Mouse (Mus musculus): Measurements from ENCODE around the gene Eno3. TPM values are rescaled to one million over a fixed set of nuclear protein-coding genes. Genes with fewer than 3 reads are reported as not detected.

Gene Eno3
- polyA plus RNA-seq, 1 experiment from 2014 or later, result 37.9 TPM

DNA sequence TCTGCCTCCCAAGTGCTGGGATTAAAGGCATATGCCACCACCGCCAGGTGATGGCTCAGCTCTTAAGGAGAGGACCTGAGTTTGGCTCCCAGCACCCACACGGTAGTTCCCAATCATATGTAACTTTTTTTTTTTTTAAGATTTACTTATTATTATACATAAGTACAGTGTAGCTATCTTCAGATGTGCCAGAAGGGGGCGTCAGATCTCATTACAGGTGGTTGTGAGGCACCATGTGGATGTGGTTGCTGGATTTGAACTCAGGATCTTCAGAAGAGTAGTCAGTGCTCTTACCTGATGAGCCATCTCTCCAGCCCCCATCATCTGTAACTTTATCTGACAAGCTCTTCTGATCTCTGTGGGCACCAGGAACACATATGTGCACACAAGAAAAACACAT lies 40.4 kb downstream of the Eno3 start:
- no peak overlapping the region for H3K4me2 ChIP-seq (ENCODE audit: low read depth, low read length)
- no peak overlapping the region for H3K9ac ChIP-seq (ENCODE audit: low read length)
- no peak for ATAC-seq (ENCODE audit: low read depth)

DNA sequence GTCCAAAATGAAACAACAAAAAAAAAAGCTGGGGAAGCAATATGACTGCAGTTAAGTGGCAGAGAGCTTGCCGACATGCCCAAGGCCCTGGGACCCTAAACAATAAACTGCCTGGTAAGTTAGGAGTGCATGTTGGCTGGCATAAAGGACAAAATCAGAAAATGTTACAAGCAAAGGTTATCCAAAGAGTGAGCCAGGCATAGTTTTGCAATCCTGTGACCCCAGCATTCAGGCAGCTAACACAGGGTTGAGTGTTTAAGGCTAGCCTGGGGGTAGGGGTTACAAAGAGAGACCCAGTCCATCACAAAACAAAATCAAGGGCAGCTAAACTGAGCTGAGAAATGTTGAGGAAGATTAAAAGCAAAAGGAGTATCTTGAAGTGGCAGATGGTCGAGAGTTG lies 42.0 kb downstream of the Eno3 start:
- H3K4me1 ChIP-seq (replicated peaks; ENCODE audit: control insufficient read depth, insufficient read depth, low read length), result peaks cover 22% of the 10 kb centered on the region
- peaks cover 6% of the 10 kb centered on the region; the same call in 1 of the 2 replicates for H3K36me3 ChIP-seq (ENCODE audit: control insufficient read depth, insufficient read depth, low read length)
- H3K27me3 ChIP-seq (ENCODE audit: control insufficient read depth, insufficient read depth, low read depth, low read length), result no peaks in the 10 kb centered on the region
- 78% methylated on average over 2 of the region's 2 CpGs for WGBS
- no peak overlapping the region for H3K4me3 ChIP-seq (ENCODE audit: low read length)
- H3K9me3 ChIP-seq (ENCODE audit: control insufficient read depth, low read length), result no peaks in the 10 kb centered on the region
- no peak for ATAC-seq (ENCODE audit: low read depth)
- H3K9ac ChIP-seq (ENCODE audit: low read length), result no peak overlapping the region
- H3K4me2 ChIP-seq (ENCODE audit: low read depth, low read length), result no peak overlapping the region
- no peak overlapping the region for H3K27ac ChIP-seq (ENCODE audit: low read length)

More for the DNA sequence above, 40.4 kb downstream of the Eno3 start:
- H3K36me3 ChIP-seq (ENCODE audit: control insufficient read depth, insufficient read depth, low read length), result no peaks in the 10 kb centered on the region
- no peak overlapping the region for H3K27ac ChIP-seq (ENCODE audit: low read length)
- H3K9me3 ChIP-seq (ENCODE audit: control insufficient read depth, low read length), result no peaks in the 10 kb centered on the region
- peaks cover 15% of the 10 kb centered on the region for H3K4me1 ChIP-seq (replicated peaks; ENCODE audit: control insufficient read depth, insufficient read depth, low read length)
- WGBS, result 68% methylated on average over 3 of the region's 3 CpGs
- no peak overlapping the region for H3K4me3 ChIP-seq (ENCODE audit: low read length)
- no peaks in the 10 kb centered on the region for H3K27me3 ChIP-seq (ENCODE audit: control insufficient read depth, insufficient read depth, low read depth, low read length)

DNA sequence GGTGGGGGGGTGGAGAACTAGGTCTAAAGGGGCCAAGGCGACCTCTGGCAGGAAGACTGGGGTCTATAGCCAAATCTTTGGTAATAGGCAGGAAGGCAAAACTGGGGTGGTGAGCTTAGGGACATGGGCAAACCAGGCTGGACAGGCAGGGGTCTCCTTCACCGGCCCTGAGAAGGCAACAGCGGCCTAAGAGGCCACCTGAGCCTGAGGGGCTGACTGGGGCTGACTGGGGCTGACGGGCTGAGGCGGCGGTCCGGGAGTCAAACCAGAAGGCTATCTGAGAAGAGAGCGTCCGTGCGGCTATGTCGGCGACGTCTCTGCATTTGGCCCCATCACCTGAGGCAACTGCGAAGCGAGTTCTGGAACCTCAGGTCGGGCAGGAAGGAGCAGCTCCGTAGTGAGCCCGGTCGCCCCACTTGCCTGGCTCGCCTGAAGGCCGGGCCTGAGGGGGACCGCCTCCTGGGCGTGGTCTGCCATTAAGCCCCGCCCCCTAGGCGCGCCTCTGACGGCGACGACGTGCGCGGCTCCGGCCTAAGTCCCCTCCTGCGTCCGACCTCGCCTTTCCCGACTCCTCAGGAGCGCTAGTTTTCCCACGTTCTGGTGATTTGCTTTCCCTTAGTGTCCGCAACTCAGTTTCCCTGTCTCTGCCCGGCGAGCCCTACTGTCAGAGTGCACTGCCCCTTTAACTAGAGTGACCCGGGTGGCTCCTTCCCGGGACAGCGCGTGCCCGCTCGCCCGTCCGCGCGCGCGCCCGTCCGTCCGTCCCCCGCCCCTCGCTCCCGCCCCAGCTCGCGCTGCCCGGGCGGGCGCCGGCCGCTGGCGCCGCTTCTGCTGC lies 42.9 kb downstream of the Eno3 start, which contains the start of the genes Inca1 and Kif1c:
Gene Inca1 (minus strand): TSS at position 434 of the 835 bp plus-strand sequence.
Gene Kif1c (plus strand): TSS at position 827 of the 835 bp plus-strand sequence.
- under 1% methylated on average over 69 of the region's 69 CpGs for WGBS
- peak; percentile 96 for ATAC-seq (ENCODE audit: low read depth)
- peak within 1 kb of the TSS; percentile 94 for H3K4me3 ChIP-seq (ENCODE audit: low read length)
- H3K9ac ChIP-seq (ENCODE audit: low read length), result peak within 1 kb of the TSS; percentile 96
- no peaks in the 10 kb centered on the region for H3K9me3 ChIP-seq (ENCODE audit: control insufficient read depth, low read length)
- peak within 1 kb of the TSS; percentile 87 for H3K4me2 ChIP-seq (ENCODE audit: low read depth, low read length)
- H3K36me3 ChIP-seq (ENCODE audit: control insufficient read depth, insufficient read depth, low read length), result peaks cover 14% of the 10 kb centered on the region
- peak within 1 kb of the TSS; percentile 98 for H3K27ac ChIP-seq (ENCODE audit: low read length)
- H3K4me1 ChIP-seq (replicated peaks; ENCODE audit: control insufficient read depth, insufficient read depth, low read length), result peaks cover 22% of the 10 kb centered on the region
- H3K27me3 ChIP-seq (ENCODE audit: control insufficient read depth, insufficient read depth, low read depth, low read length), result no peaks in the 10 kb centered on the region

DNA sequence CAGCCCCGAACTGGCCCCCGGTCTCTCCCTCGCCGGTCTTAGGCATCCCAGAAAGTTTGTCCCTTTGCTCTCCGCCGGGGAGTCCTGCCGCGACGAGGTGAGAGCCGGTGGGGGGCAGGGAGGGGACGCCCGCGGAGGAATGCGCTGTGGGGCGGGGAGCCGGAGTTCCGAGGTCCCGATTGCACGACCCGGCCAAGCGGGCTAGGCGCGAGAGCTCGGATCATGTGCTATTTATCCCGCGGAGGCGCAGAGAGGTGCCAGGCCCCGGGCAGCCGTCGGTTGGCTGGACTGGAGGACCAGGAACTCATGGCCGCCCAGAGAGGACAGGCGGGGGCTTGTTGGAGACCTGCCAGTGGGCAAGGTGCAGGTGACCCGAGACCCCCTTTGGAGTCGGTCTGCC lies 43.6 kb downstream of the Eno3 start:
- Histone ChIP-seq H3K4me3 (ENCODE audit: low read length) (peak overlapping the region; percentile 94), H3K27me3 (ENCODE audit: control insufficient read depth, insufficient read depth, low read depth, low read length) (no peaks in the 10 kb centered on the region), H3K36me3 (ENCODE audit: control insufficient read depth, insufficient read depth, low read length) (peaks cover 16% of the 10 kb centered on the region), H3K27ac (ENCODE audit: low read length) (peak overlapping the region; percentile 98), H3K4me1 (replicated peaks; ENCODE audit: control insufficient read depth, insufficient read depth, low read length) (peaks cover 22% of the 10 kb centered on the region), H3K9ac (ENCODE audit: low read length) (peak overlapping the region; percentile 96), H3K4me2 (ENCODE audit: low read depth, low read length) (peak overlapping the region; percentile 87), H3K9me3 (ENCODE audit: control insufficient read depth, low read length) (no peaks in the 10 kb centered on the region)
- WGBS, result 2% methylated on average over 34 of the region's 34 CpGs
- peak; percentile 67 for ATAC-seq (ENCODE audit: low read depth)

DNA sequence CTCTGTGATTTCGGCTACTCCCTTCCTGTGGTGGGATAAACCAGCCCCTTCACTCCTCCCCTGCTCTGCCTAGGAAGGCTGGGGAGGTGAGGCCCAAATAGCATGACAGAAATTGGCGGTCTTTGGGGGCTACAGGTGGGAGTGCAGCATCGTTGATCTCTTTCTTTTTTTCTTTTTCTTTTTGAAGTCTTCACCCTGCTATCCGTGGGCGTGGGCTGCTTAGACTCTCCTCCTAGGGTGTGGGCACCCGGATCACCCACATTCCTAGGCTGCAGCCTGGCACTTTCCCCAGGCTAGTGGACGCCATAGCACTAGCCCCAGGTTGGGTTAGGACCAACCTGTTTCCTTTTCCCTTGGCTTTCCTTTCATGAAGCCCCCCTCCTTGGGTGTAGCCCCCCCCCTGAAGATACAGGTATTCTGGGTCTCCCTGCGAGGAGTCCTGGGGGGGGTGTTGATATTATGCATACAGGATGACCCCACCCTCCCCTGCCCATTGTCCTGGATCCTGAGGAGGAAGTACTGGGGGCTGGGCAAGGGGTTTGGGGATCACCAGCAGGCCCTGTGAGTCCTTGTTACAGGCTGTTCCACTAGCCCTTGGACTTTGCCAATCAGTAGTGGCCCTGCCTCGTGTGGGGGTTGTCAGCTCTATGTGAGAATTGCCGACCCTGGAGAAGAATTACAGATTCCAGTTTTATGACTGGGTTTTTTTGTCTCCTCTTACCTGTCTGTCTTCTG lies 44.4 kb downstream of the Eno3 start:
- H3K27me3 ChIP-seq (ENCODE audit: control insufficient read depth, insufficient read depth, low read depth, low read length), result no peaks in the 10 kb centered on the region
- peaks cover 22% of the 10 kb centered on the region for H3K4me1 ChIP-seq (replicated peaks; ENCODE audit: control insufficient read depth, insufficient read depth, low read length)
- 7% methylated on average over 10 of the region's 10 CpGs for WGBS
- peak overlapping the region; percentile 98 for H3K27ac ChIP-seq (ENCODE audit: low read length)
- ATAC-seq (ENCODE audit: low read depth), result no peak
- H3K36me3 ChIP-seq (ENCODE audit: control insufficient read depth, insufficient read depth, low read length), result peaks cover 24% of the 10 kb centered on the region
- peak overlapping the region; percentile 87 for H3K4me2 ChIP-seq (ENCODE audit: low read depth, low read length)
- peak overlapping the region; percentile 96 for H3K9ac ChIP-seq (ENCODE audit: low read length)
- H3K4me3 ChIP-seq (ENCODE audit: low read length), result peak overlapping the region; percentile 94
- no peaks in the 10 kb centered on the region for H3K9me3 ChIP-seq (ENCODE audit: control insufficient read depth, low read length)

DNA sequence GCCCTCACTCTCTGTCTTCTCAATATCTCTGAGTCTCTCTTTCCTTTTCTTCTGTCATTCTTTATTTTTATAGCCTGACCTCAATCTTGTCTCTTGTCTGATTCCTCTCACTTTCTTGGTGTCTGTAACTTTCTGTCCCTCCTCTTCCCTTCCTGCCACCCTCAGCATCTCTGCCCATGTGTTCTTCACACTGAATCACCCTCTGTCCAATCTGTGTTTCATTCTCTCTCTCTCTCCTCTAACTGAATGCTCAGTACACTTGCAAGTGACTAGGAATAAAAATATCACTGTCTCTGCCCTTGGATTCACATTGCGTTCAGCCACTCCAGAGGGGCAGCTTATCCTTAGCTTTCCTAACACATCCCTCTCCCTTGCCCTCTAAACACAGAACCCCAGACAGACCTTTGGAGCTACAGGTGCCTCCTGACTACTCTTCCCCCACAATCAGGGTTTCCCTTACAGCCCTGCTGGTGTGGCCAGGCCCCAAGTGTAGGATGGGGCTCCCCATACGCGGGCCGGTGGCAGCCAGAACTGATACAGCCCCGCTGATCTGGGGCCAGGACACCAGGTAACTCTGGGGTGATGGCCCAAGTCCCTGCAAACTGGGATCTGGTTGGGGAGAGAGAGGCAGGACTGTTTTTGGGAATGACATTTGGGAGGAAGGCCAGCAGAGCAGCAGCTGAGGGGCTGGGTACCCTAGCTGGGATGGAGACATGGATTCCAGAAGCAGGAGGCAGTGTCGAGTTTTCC lies 45.2 kb downstream of the Eno3 start:
- Histone ChIP-seq H3K27ac (ENCODE audit: low read length) (no peak overlapping the region), H3K36me3 (ENCODE audit: control insufficient read depth, insufficient read depth, low read length) (peaks cover 32% of the 10 kb centered on the region), H3K9me3 (ENCODE audit: control insufficient read depth, low read length) (no peaks in the 10 kb centered on the region), H3K4me3 (ENCODE audit: low read length) (peak overlapping the region; percentile 94), H3K4me1 (replicated peaks; ENCODE audit: control insufficient read depth, insufficient read depth, low read length) (peaks cover 22% of the 10 kb centered on the region), H3K9ac (ENCODE audit: low read length) (peak overlapping the region; percentile 96), H3K27me3 (ENCODE audit: control insufficient read depth, insufficient read depth, low read depth, low read length) (no peaks in the 10 kb centered on the region), H3K4me2 (ENCODE audit: low read depth, low read length) (peak overlapping the region; percentile 87)
- ATAC-seq (ENCODE audit: low read depth), result no peak
- WGBS, result 82% methylated on average over 6 of the region's 6 CpGs

DNA sequence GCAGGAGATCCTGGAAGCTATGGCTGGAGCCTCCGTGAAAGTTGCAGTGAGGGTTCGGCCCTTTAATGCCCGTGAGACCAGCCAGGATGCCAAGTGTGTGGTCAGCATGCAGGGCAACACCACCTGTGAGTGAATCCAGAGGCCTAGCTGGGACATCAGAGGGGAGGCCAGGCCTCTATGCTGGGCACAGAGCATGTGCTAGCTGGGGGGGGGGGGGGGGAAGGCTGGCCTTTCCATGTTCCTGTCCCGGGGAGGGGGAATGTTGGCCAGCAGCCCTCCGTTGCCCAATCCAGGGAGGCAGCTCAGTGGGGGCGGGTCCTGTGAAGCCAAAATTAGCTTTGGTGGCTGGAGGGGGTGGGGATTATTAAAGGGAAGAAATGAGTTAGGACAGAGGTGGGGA lies 45.8 kb downstream of the Eno3 start:
- Histone ChIP-seq H3K36me3 (ENCODE audit: control insufficient read depth, insufficient read depth, low read length) (peaks cover 36% of the 10 kb centered on the region), H3K4me2 (ENCODE audit: low read depth, low read length) (peak overlapping the region; percentile 87), H3K4me1 (replicated peaks; ENCODE audit: control insufficient read depth, insufficient read depth, low read length) (peaks cover 22% of the 10 kb centered on the region), H3K9ac (ENCODE audit: low read length) (peak overlapping the region; percentile 50), H3K9me3 (ENCODE audit: control insufficient read depth, low read length) (no peaks in the 10 kb centered on the region), H3K4me3 (ENCODE audit: low read length) (0 out of 2 replicates have a peak overlapping the region, but pooled peaks have one; percentile 7), H3K27ac (ENCODE audit: low read length) (no peak overlapping the region), H3K27me3 (ENCODE audit: control insufficient read depth, insufficient read depth, low read depth, low read length) (no peaks in the 10 kb centered on the region)
- WGBS, result 54% methylated on average over 6 of the region's 6 CpGs
- no peak for ATAC-seq (ENCODE audit: low read depth)

DNA sequence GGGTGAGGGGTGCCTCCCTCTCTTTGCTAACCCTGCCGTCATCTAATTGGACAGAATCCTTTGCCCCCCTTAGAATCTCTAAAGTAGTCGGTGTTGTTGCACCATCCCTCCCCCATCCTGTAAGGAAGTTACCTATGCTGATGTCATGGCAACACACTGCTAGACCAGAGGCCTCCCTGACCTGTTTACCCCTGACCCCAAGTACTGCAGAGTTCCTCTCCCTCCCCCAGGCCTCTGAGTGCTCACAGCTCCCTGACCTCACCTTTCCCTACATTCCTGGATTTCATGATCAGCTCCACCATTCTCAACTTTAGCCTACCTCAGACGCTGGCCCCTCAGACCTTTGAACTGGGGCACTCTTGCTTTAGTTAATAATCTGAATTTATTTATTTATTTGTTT lies 49.1 kb downstream of the Eno3 start:
- Histone ChIP-seq H3K27ac (ENCODE audit: low read length) (no peak overlapping the region), H3K9me3 (ENCODE audit: control insufficient read depth, low read length) (no peaks in the 10 kb centered on the region), H3K9ac (ENCODE audit: low read length) (no peak overlapping the region), H3K4me1 (replicated peaks; ENCODE audit: control insufficient read depth, insufficient read depth, low read length) (peaks cover 19% of the 10 kb centered on the region), H3K36me3 (ENCODE audit: control insufficient read depth, insufficient read depth, low read length) (peaks cover 52% of the 10 kb centered on the region), H3K27me3 (ENCODE audit: control insufficient read depth, insufficient read depth, low read depth, low read length) (no peaks in the 10 kb centered on the region), H3K4me2 (ENCODE audit: low read depth, low read length) (no peak overlapping the region), H3K4me3 (ENCODE audit: low read length) (no peak overlapping the region)
- WGBS, result 58% methylated on average over 3 of the region's 3 CpGs
- no peak for ATAC-seq (ENCODE audit: low read depth)

Measured in lung, embryonic 16.5 days (tissue).